Mouse (Mus musculus) MEL (cell line): ENCODE data around the gene Hoxc10.

Experiments
- CTCF ChIP-seq, 3 experiments: IDR thresholded peaks in 2 of 3; conservative IDR thresholded peaks in 1 of 3; 2 replicates each; pipeline ENCODE4 v1.5.1; 2011 to 2012; ENCODE audit warnings: low read length in 3 of 3, low read depth in 2 of 3, mild to moderate bottlenecking in 2 of 3, improper control_type of control experiment in 1 of 3, inconsistent platforms in 1 of 3, mixed read lengths in 1 of 3, moderate library complexity in 1 of 3; ENCODE audit not compliant: control insufficient read depth in 1 of 3, insufficient read depth in 1 of 3, poor library complexity in 1 of 3, severe bottlenecking in 1 of 3
- E2F4 ChIP-seq: IDR thresholded peaks from 2 replicates; pipeline ENCODE4 v1.6.1; 2011; ENCODE audit warnings: low read depth, low read length, improper control_type of control experiment, borderline replicate concordance
- ELF1 ChIP-seq: IDR thresholded peaks from 2 replicates; pipeline ENCODE4 v1.6.1; 2014; ENCODE audit warnings: low read depth, mild to moderate bottlenecking, inconsistent platforms, low read length, improper control_type of control experiment, moderate library complexity
- EP300 ChIP-seq, 2 experiments: IDR thresholded peaks; 2 replicates each; pipeline ENCODE4 v1.6.1; 2011; ENCODE audit warnings: improper control_type of control experiment in 2 of 2, low read length in 2 of 2, low read depth in 1 of 2, mild to moderate bottlenecking in 1 of 2
- GATA1 ChIP-seq: IDR thresholded peaks from 2 replicates; pipeline ENCODE4 v1.6.1; 2011; ENCODE audit warnings: low read depth, low read length, improper control_type of control experiment
- MAZ ChIP-seq: IDR thresholded peaks from 2 replicates; pipeline ENCODE4 v1.6.1; 2012; ENCODE audit warnings: low read depth, mild to moderate bottlenecking, inconsistent platforms, low read length, improper control_type of control experiment
- MEF2A ChIP-seq: IDR thresholded peaks from 2 replicates; pipeline ENCODE4 v1.6.1; 2014; ENCODE audit warnings: low read depth, mild to moderate bottlenecking, inconsistent platforms, low read length, improper control_type of control experiment; ENCODE audit not compliant: poor library complexity, insufficient replicate concordance, severe bottlenecking; ENCODE audit errors: extremely low read depth
- POLR2A ChIP-seq, 2 experiments: IDR thresholded peaks; 2 replicates each; pipeline ENCODE4 v1.6.1; 2011 to 2012; ENCODE audit warnings: low read length in 2 of 2, mild to moderate bottlenecking in 2 of 2, control low read depth in 1 of 2, improper control_type of control experiment in 1 of 2, low read depth in 1 of 2, moderate library complexity in 1 of 2; ENCODE audit not compliant: control insufficient read depth in 1 of 2, insufficient read depth in 1 of 2, poor library complexity in 1 of 2
- POLR2AphosphoS2 ChIP-seq: IDR thresholded peaks from 2 replicates; pipeline ENCODE4 v1.6.1; 2011; ENCODE audit warnings: low read length, improper control_type of control experiment
- TAL1 ChIP-seq: IDR thresholded peaks from 2 replicates; pipeline ENCODE4 v1.6.1; 2012; ENCODE audit warnings: mild to moderate bottlenecking, inconsistent platforms, low read length, moderate library complexity, mixed read lengths
- TBP ChIP-seq: IDR thresholded peaks from 2 replicates; pipeline ENCODE4 v1.8.0; 2011; ENCODE audit warnings: low read depth, low read length, improper control_type of control experiment
- USF1 ChIP-seq: IDR thresholded peaks from 2 replicates; pipeline ENCODE4 v1.6.1; 2014; ENCODE audit warnings: low read depth, mild to moderate bottlenecking, inconsistent platforms, low read length, improper control_type of control experiment, moderate library complexity
- ZKSCAN1 ChIP-seq: IDR thresholded peaks from 2 replicates; pipeline ENCODE4 v1.6.1; 2012; ENCODE audit warnings: low read depth, mild to moderate bottlenecking, inconsistent platforms, low read length, improper control_type of control experiment, moderate library complexity

GRCm38 (mm10) chr15:102955007-102955382 is 11.6 kb upstream of the Hoxc10 start:
- no peak for TF ChIP-seq ELF1
- TF ChIP-seq USF1, result no peak
- no peak for TF ChIP-seq ZKSCAN1
- TF ChIP-seq POLR2A (IDR thresholded peaks at IDR 0.05; ENCODE audit: control insufficient read depth in 1 of 2, insufficient read depth in 1 of 2, low read depth in 1 of 2, low read length in 2 of 2, poor library complexity in 1 of 2), result no peak
- TF ChIP-seq CTCF (IDR thresholded peaks at IDR 0.05 in 2 of 3, conservative IDR thresholded peaks at IDR 0.05 in 1 of 3; ENCODE audit: control insufficient read depth in 1 of 3, insufficient read depth in 1 of 3, low read depth in 2 of 3, low read length in 3 of 3, poor library complexity in 1 of 3, severe bottlenecking in 1 of 3), result no peak
- TF ChIP-seq GATA1, result no peak
- TF ChIP-seq E2F4, result no peak
- TF ChIP-seq MEF2A, result no peak
- TF ChIP-seq TBP, result no peak
- no peak for TF ChIP-seq EP300 (IDR thresholded peaks at IDR 0.05; ENCODE audit: low read depth in 1 of 2, low read length in 2 of 2)
- TF ChIP-seq MAZ, result no peak
- no peak for TF ChIP-seq TAL1
- TF ChIP-seq POLR2AphosphoS2, result no peak
